Mouse (Mus musculus) G1E (cell line): Measurements from ENCODE around the gene Cpne9.

ENCODE experiments used
- CTCF ChIP-seq: IDR thresholded peaks from 2 replicates; pipeline ENCODE4 v1.5.1; 2012; ENCODE audit warnings: low read depth, low read length, inconsistent platforms, mixed read lengths
- TAL1 ChIP-seq: conservative IDR thresholded peaks from 2 replicates; pipeline ENCODE4 v1.6.1; 2012; ENCODE audit warnings: low read depth, low read length, inconsistent platforms, mixed read lengths

- TF ChIP-seq CTCF (no peak), TAL1 (no peak)
These were observed 15.0 kb upstream of the Cpne9 start for GRCm38 (mm10) chr6:113266996-113267655.
